Mouse (Mus musculus) liver, adult 2 months (tissue): ENCODE results near the gene Abhd12b. TPM values are rescaled to one million over a fixed set of nuclear protein-coding genes. Genes with fewer than 3 reads are reported as not detected.

Source experiments
- DNase-seq: peaks from one replicate; pipeline ENCODE4 v3.0.0-alpha.2; 2011; ENCODE audit warnings: low read depth, low spot score; ENCODE audit errors: extremely low read depth
- H3K27ac ChIP-seq: fragments of 200-500 bp; replicated peaks from 2 replicates; pipeline ENCODE4 v1.5.1; 2012; ENCODE audit warnings: low read depth, mild to moderate bottlenecking, control low read depth, inconsistent platforms, low read length; ENCODE audit not compliant: insufficient read depth
- H3K27me3 ChIP-seq: fragments of 200-500 bp; 2 replicates; pipeline ENCODE4 v1.6.1; 2012; ENCODE audit warnings: mild to moderate bottlenecking, moderate library complexity, low read length, inconsistent platforms; ENCODE audit not compliant: control insufficient read depth, insufficient read depth
- H3K36me3 ChIP-seq: fragments of 200-500 bp; 2 replicates; pipeline ENCODE4 v1.6.1; 2012; ENCODE audit warnings: low read length, inconsistent platforms; ENCODE audit not compliant: control insufficient read depth, insufficient read depth
- H3K4me1 ChIP-seq: fragments of 200-500 bp; 2 replicates; pipeline ENCODE4 v1.6.1; 2011; ENCODE audit warnings: low read length; ENCODE audit not compliant: control insufficient read depth, insufficient read depth
- H3K4me3 ChIP-seq: fragments of 200-500 bp; 2 replicates; pipeline ENCODE4 v1.5.1; 2011; ENCODE audit warnings: low read depth, mild to moderate bottlenecking, control low read depth, low read length, moderate library complexity; ENCODE audit not compliant: insufficient read depth
- H3K79me2 ChIP-seq: fragments of 200-500 bp; 2 replicates; pipeline ENCODE4 v1.6.1; 2012; ENCODE audit warnings: inconsistent platforms, mild to moderate bottlenecking, low read length, moderate library complexity; ENCODE audit not compliant: control insufficient read depth, insufficient read depth
- H3K9ac ChIP-seq: fragments of 200-500 bp; 2 replicates; pipeline ENCODE4 v1.6.1; 2012; ENCODE audit warnings: low read depth, mild to moderate bottlenecking, control low read depth, inconsistent platforms, low read length
- CTCF ChIP-seq: fragments of 200-500 bp; IDR thresholded peaks from 2 replicates; pipeline ENCODE4 v1.5.1; 2011; ENCODE audit warnings: low read depth, low read length, control low read depth
- POLR2A ChIP-seq: fragments of 200-500 bp; IDR thresholded peaks from 2 replicates; pipeline ENCODE4 v1.6.1; 2011; ENCODE audit warnings: low read length, control low read depth; ENCODE audit not compliant: insufficient read depth; ENCODE audit errors: extremely low read depth
- WGBS: fragments of 180-500 bp; shearing (Covaris S2); methylation state at CpG from one replicate; pipeline ENCODE4 v1.1.7; 2018; 5-methylcytosine and 5-hydroxymethylcytosine counted together
- polyA plus RNA-seq: library from polyadenylated mRNA; depleted of rRNA; stranded (reverse); fragments of >200 nt; gene quantifications from 2 replicates; pipeline ENCODE4 v1.2.3, GENCODE M21; 2012
- total RNA-seq: library from RNA; depleted of rRNA; stranded (reverse); fragments of >200 nt; gene quantifications from 2 replicates; pipeline ENCODE4 v1.2.3, GENCODE M21; 2014

Gene Abhd12b
- total and polyA plus RNA-seq, 2 experiments = not detected

- Histone ChIP-seq H3K27ac (no peak overlapping the region), H3K36me3 (peaks cover 73% of the 10 kb centered on the region), H3K4me3 (no peak overlapping the region), H3K27me3 (no peaks in the 10 kb centered on the region), H3K9ac (no peak overlapping the region), H3K4me1 (peaks cover 5% of the 10 kb centered on the region), H3K79me2 (no peaks in the 10 kb centered on the region)
- 85% methylated on average over 5 of the region's 5 CpGs for WGBS
- DNase-seq = no peak
- TF ChIP-seq POLR2A (no peak), CTCF (peak; percentile 17; the same call in 1 of the 2 replicates)
These were observed 48.1 kb downstream of the Abhd12b start for GRCm38 (mm10) chr12:70201926-70202529.

GRCm38 (mm10) chr12:70204433-70204832, 50.5 kb downstream of the Abhd12b start:
- DNase-seq = no peak
- TF ChIP-seq CTCF (no peak), POLR2A (no peak)
- Histone ChIP-seq H3K27ac (no peak overlapping the region), H3K27me3 (no peaks in the 10 kb centered on the region), H3K79me2 (no peaks in the 10 kb centered on the region), H3K4me1 (no peaks in the 10 kb centered on the region; the same call in 1 of the 2 replicates), H3K9ac (no peak overlapping the region), H3K4me3 (no peak overlapping the region), H3K36me3 (peaks cover 76% of the 10 kb centered on the region)
- 51% methylated on average over 8 of the region's 8 CpGs for WGBS

GRCm38 (mm10) chr12:70208214-70208613, 54.3 kb downstream of the Abhd12b start:
- Histone ChIP-seq H3K9ac (no peak overlapping the region), H3K4me1 (0 out of 2 replicates have a peak, but pooled peaks cover 3% of the 10 kb centered on the region), H3K36me3 (peaks cover 60% of the 10 kb centered on the region), H3K79me2 (no peaks in the 10 kb centered on the region), H3K4me3 (no peak overlapping the region), H3K27me3 (no peaks in the 10 kb centered on the region), H3K27ac (no peak overlapping the region)
- TF ChIP-seq POLR2A (no peak), CTCF (no peak)
- WGBS = 74% methylated on average over 5 of the region's 5 CpGs
- DNase-seq = no peak

- no peak for DNase-seq
- WGBS = 54% methylated on average over 4 of the region's 4 CpGs
- no peak overlapping the region for H3K27ac ChIP-seq
- peaks cover 62% of the 10 kb centered on the region for H3K36me3 ChIP-seq
- no peaks in the 10 kb centered on the region for H3K27me3 ChIP-seq
- no peak for TF ChIP-seq POLR2A
- no peak for TF ChIP-seq CTCF
- no peak overlapping the region for H3K9ac ChIP-seq
- no peak overlapping the region for H3K4me3 ChIP-seq
- H3K4me1 ChIP-seq = peaks cover 6% of the 10 kb centered on the region; the same call in 1 of the 2 replicates
- H3K79me2 ChIP-seq = no peaks in the 10 kb centered on the region
These were observed 58.6 kb downstream of the Abhd12b start for GRCm38 (mm10) chr12:70212501-70212900.

GRCm38 (mm10) chr12:70213601-70214000, 59.7 kb downstream of the Abhd12b start:
- H3K9ac ChIP-seq = no peak overlapping the region
- H3K27me3 ChIP-seq = no peaks in the 10 kb centered on the region
- TF ChIP-seq CTCF (no peak), POLR2A (no peak)
- peaks cover 62% of the 10 kb centered on the region for H3K36me3 ChIP-seq
- H3K4me1 ChIP-seq = peaks cover 10% of the 10 kb centered on the region; the same call in 1 of the 2 replicates
- no peak overlapping the region for H3K4me3 ChIP-seq
- WGBS = 82% methylated on average over 6 of the region's 6 CpGs
- no peaks in the 10 kb centered on the region for H3K79me2 ChIP-seq
- no peak overlapping the region for H3K27ac ChIP-seq
- no peak for DNase-seq

GRCm38 (mm10) chr12:70214281-70214680, 60.3 kb downstream of the Abhd12b start:
- H3K36me3 ChIP-seq = peaks cover 64% of the 10 kb centered on the region
- no peaks in the 10 kb centered on the region for H3K79me2 ChIP-seq
- no peaks in the 10 kb centered on the region for H3K27me3 ChIP-seq
- no peak overlapping the region for H3K27ac ChIP-seq
- 51% methylated on average over 8 of the region's 8 CpGs for WGBS
- H3K4me3 ChIP-seq = no peak overlapping the region
- no peak for TF ChIP-seq CTCF
- TF ChIP-seq POLR2A = no peak
- peaks cover 10% of the 10 kb centered on the region; the same call in 1 of the 2 replicates for H3K4me1 ChIP-seq
- no peak overlapping the region for H3K9ac ChIP-seq
- no peak for DNase-seq
